19 mouse cellular contexts compared by ENCODE assay signal in genomic region chr11:113155515-113155914, GRCm38 (mm10).
DNase-seq lines count a peak whose midpoint lies in the region; ATAC-seq and TF ChIP-seq lines count a peak whose summit lies in the region.
"Had no signal": no experiment of that assay in that cellular context is flagged by ENCODE, and none has a peak within 500 bp of the region (broad histone marks: within the 10 kb centered on the region; RNA-seq: fewer than 3 reads in every experiment).

No protein-coding gene starts in this region.

- DNase-seq in hindbrain, embryonic 10.5 days (ENCODE audit: low spot score), result no peak
- peak; percentile 69 for DNase-seq in stomach, postnatal 0 days (ENCODE audit: low spot score)
- DNase-seq: adrenal gland, adult 2 months; adrenal gland, adult 8-10 months; adrenal gland, postnatal 10 days; adrenal gland, postnatal 14 days; adrenal gland, postnatal 25 days; adrenal gland, postnatal 36 days; B cell, adult 2 months; cerebellum, adult 11 months; cerebellum, adult 11-12 months; cerebellum, adult 18-20 months had no signal

- no peak overlapping the region for H3K4me3 ChIP-seq in hindbrain, embryonic 10.5 days
- H3K4me3 ChIP-seq in hindbrain, embryonic 16.5 days (ENCODE audit: low read length), result no peak overlapping the region
- no peak overlapping the region for H3K4me3 ChIP-seq in stomach, postnatal 0 days (ENCODE audit: low read depth, low read length)
- no peak overlapping the region for H3K4me3 ChIP-seq in kidney, embryonic 14.5 days (ENCODE audit: low read length)

- 86% methylated on average over 6 of the region's 6 CpGs for WGBS in hindbrain, embryonic 10.5 days
- 90% methylated on average over 6 of the region's 6 CpGs for WGBS in hindbrain, embryonic 16.5 days
- WGBS in stomach, postnatal 0 days, result 87% methylated on average over 6 of the region's 6 CpGs
- 79% methylated on average over 6 of the region's 6 CpGs for WGBS in kidney, embryonic 14.5 days

- no peak for ATAC-seq in hindbrain, embryonic 16.5 days
- peak; percentile 94 for ATAC-seq in stomach, postnatal 0 days (ENCODE audit: low FRiP score, low TSS enrichment)
- ATAC-seq in kidney, embryonic 14.5 days (ENCODE audit: low FRiP score, low TSS enrichment), result no peak
- ATAC-seq: activated CD4-positive, CD25-positive, alpha-beta regulatory T cell, adult 4 months; CD4-positive, CD25-positive, alpha-beta regulatory T cell, adult 4 months; Patski had no signal

- H3K36me3 ChIP-seq in hindbrain, embryonic 10.5 days, result no peaks in the 10 kb centered on the region
- H3K36me3 ChIP-seq in hindbrain, embryonic 16.5 days (ENCODE audit: control insufficient read depth, insufficient read depth, low read length), result no peaks in the 10 kb centered on the region
- H3K36me3 ChIP-seq in stomach, postnatal 0 days (ENCODE audit: control insufficient read depth, insufficient read depth, low read length), result no peaks in the 10 kb centered on the region
- no peaks in the 10 kb centered on the region for H3K36me3 ChIP-seq in kidney, embryonic 14.5 days (ENCODE audit: control insufficient read depth, insufficient read depth, low read length)
- H3K36me3 ChIP-seq: G1E had no signal

- TF ChIP-seq EP300 in stomach, postnatal 0 days (optimal IDR thresholded peaks at IDR 0.05), result no peak

- TF ChIP-seq CTCF in stomach, postnatal 0 days (IDR thresholded peaks at IDR 0.05; ENCODE audit: low read depth), result no peak

- no peaks in the 10 kb centered on the region for H3K27me3 ChIP-seq in hindbrain, embryonic 10.5 days (ENCODE audit: insufficient read depth, poor library complexity, severe bottlenecking)
- no peaks in the 10 kb centered on the region for H3K27me3 ChIP-seq in hindbrain, embryonic 16.5 days (replicated peaks; ENCODE audit: control insufficient read depth, insufficient read depth, low read length)
- H3K27me3 ChIP-seq in stomach, postnatal 0 days (ENCODE audit: control insufficient read depth, insufficient read depth, low read length), result no peaks in the 10 kb centered on the region
- no peaks in the 10 kb centered on the region for H3K27me3 ChIP-seq in kidney, embryonic 14.5 days (ENCODE audit: control insufficient read depth, insufficient read depth, low read length)
- H3K27me3 ChIP-seq: CH12.LX, Patski had no signal

- H3K27ac ChIP-seq in hindbrain, embryonic 10.5 days, result peak overlapping the region; percentile 23; the same call in 1 of the 2 replicates
- H3K27ac ChIP-seq in hindbrain, embryonic 16.5 days (ENCODE audit: low read depth, low read length), result no peak overlapping the region
- no peak overlapping the region for H3K27ac ChIP-seq in stomach, postnatal 0 days (replicated peaks)
- H3K27ac ChIP-seq in kidney, embryonic 14.5 days (ENCODE audit: low read depth, low read length), result no peak overlapping the region

- no peak overlapping the region for H3K9ac ChIP-seq in hindbrain, embryonic 16.5 days (ENCODE audit: low read depth, low read length)
- no peak overlapping the region for H3K9ac ChIP-seq in stomach, postnatal 0 days (ENCODE audit: low read length)
- H3K9ac ChIP-seq in kidney, embryonic 14.5 days (ENCODE audit: low read depth, low read length), result no peak overlapping the region

- H3K4me1 ChIP-seq in hindbrain, embryonic 10.5 days (replicated peaks), result peaks cover 32% of the 10 kb centered on the region
- H3K4me1 ChIP-seq in hindbrain, embryonic 16.5 days (ENCODE audit: control insufficient read depth, insufficient read depth, low read depth, low read length), result peaks cover 6% of the 10 kb centered on the region; the same call in 1 of the 2 replicates
- H3K4me1 ChIP-seq in stomach, postnatal 0 days (replicated peaks; ENCODE audit: control insufficient read depth, insufficient read depth), result no peaks in the 10 kb centered on the region
- H3K4me1 ChIP-seq in kidney, embryonic 14.5 days (ENCODE audit: control insufficient read depth, insufficient read depth, low read length), result peaks cover 6% of the 10 kb centered on the region; the same call in 1 of the 2 replicates

- H3K9me3 ChIP-seq in hindbrain, embryonic 10.5 days, result 0 out of 2 replicates have a peak, but pooled peaks cover 3% of the 10 kb centered on the region
- no peaks in the 10 kb centered on the region for H3K9me3 ChIP-seq in hindbrain, embryonic 16.5 days (ENCODE audit: control insufficient read depth, low read length)
- no peaks in the 10 kb centered on the region for H3K9me3 ChIP-seq in stomach, postnatal 0 days (ENCODE audit: control insufficient read depth, low read length)
- H3K9me3 ChIP-seq in kidney, embryonic 14.5 days (ENCODE audit: control insufficient read depth, low read length), result peaks cover 4% of the 10 kb centered on the region; the same call in 1 of the 2 replicates

- H3K4me2 ChIP-seq in hindbrain, embryonic 16.5 days (ENCODE audit: low read length), result no peak overlapping the region
- H3K4me2 ChIP-seq in stomach, postnatal 0 days (replicated peaks; ENCODE audit: low read depth), result no peak overlapping the region
- no peak overlapping the region for H3K4me2 ChIP-seq in kidney, embryonic 14.5 days (replicated peaks; ENCODE audit: low read depth, low read length)
